ENCODE assay signal across 26 mouse cellular contexts in the genomic region with DNA sequence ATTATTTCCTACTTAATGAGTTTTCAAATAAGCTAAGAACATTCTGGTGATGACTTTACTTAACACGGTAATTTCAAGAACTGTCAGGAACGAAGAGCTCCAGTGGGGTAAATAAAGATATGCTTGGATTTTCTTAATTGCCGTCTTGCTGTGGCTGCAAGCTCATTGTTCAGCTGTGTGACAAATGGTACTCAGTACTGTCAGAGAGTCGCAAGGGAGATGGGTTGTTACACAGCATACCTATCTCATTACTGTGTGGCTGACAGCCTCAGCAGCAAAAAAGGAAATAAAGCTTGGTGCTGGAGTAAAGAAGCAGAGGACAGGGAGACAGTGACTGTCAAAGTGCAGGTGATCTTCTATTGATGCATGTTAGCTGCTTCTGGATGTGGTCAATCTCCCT.
DNase-seq lines count a peak whose midpoint lies in the region; ATAC-seq and TF ChIP-seq lines count a peak whose summit lies in the region.
"Had no signal": no experiment of that assay in that cellular context is flagged by ENCODE, and none has a peak within 500 bp of the region (broad histone marks: within the 10 kb centered on the region; RNA-seq: fewer than 3 reads in every experiment).

No protein-coding gene starts in this region.

- ATAC-seq in hindbrain, embryonic 13.5 days (ENCODE audit: low FRiP score), result peak; percentile 63; the same call in 1 of the 2 replicates
- no peak for ATAC-seq in midbrain, postnatal 0 days (ENCODE audit: low FRiP score)
- no peak for ATAC-seq in midbrain, embryonic 15.5 days (replicated peaks)
- ATAC-seq in neural tube, embryonic 14.5 days (ENCODE audit: low read depth), result peak; percentile 83; the same call in 1 of the 2 replicates
- no peak for ATAC-seq in intestine, embryonic 16.5 days
- ATAC-seq: activated CD4-positive, CD25-positive, alpha-beta regulatory T cell, adult 4 months; CD4-positive, CD25-positive, alpha-beta regulatory T cell, adult 4 months; forebrain, postnatal 0 days had no signal

- 41% methylated on average over 4 of the region's 4 CpGs for WGBS in hindbrain, embryonic 13.5 days
- 75% methylated on average over 4 of the region's 4 CpGs for whole genome bisulfite sequencing in hindbrain, embryonic 10.5 days
- WGBS in midbrain, postnatal 0 days, result 57% methylated on average over 4 of the region's 4 CpGs
- 64% methylated on average over 4 of the region's 4 CpGs for WGBS in midbrain, embryonic 15.5 days
- WGBS in neural tube, embryonic 14.5 days, result 34% methylated on average over 4 of the region's 4 CpGs
- 68% methylated on average over 4 of the region's 4 CpGs for WGBS in intestine, embryonic 16.5 days

- H3K36me3 ChIP-seq in hindbrain, embryonic 13.5 days, result no peaks in the 10 kb centered on the region
- H3K36me3 ChIP-seq in hindbrain, embryonic 10.5 days, result no peaks in the 10 kb centered on the region
- H3K36me3 ChIP-seq in midbrain, postnatal 0 days (ENCODE audit: insufficient read depth, low read length), result no peaks in the 10 kb centered on the region
- H3K36me3 ChIP-seq in midbrain, embryonic 15.5 days (replicated peaks), result no peaks in the 10 kb centered on the region
- no peaks in the 10 kb centered on the region for H3K36me3 ChIP-seq in neural tube, embryonic 14.5 days (ENCODE audit: control insufficient read depth, insufficient read depth, low read length)
- H3K36me3 ChIP-seq in intestine, embryonic 16.5 days (ENCODE audit: control insufficient read depth, insufficient read depth, low read length), result no peaks in the 10 kb centered on the region
- H3K36me3 ChIP-seq: embryonic facial prominence, embryonic 10.5 days; embryonic facial prominence, embryonic 13.5 days; forebrain, embryonic 12.5 days had no signal

- no peak overlapping the region for H3K4me3 ChIP-seq in hindbrain, embryonic 13.5 days
- no peak overlapping the region for H3K4me3 ChIP-seq in hindbrain, embryonic 10.5 days
- H3K4me3 ChIP-seq in midbrain, postnatal 0 days (ENCODE audit: low read depth, low read length), result no peak overlapping the region
- no peak overlapping the region for H3K4me3 ChIP-seq in midbrain, embryonic 15.5 days
- no peak overlapping the region for H3K4me3 ChIP-seq in neural tube, embryonic 14.5 days (ENCODE audit: low read depth, low read length)
- no peak overlapping the region for H3K4me3 ChIP-seq in intestine, embryonic 16.5 days (ENCODE audit: low read length)
- H3K4me3 ChIP-seq: embryonic facial prominence, embryonic 10.5 days; embryonic facial prominence, embryonic 13.5 days; erythroblast, embryonic 14.5 days; forebrain, embryonic 12.5 days; gastrocnemius, adult 2 months had no signal

- no peak overlapping the region for H3K4me2 ChIP-seq in hindbrain, embryonic 13.5 days
- no peak overlapping the region for H3K4me2 ChIP-seq in midbrain, postnatal 0 days (ENCODE audit: low read depth, low read length, poor library complexity, severe bottlenecking)
- H3K4me2 ChIP-seq in midbrain, embryonic 15.5 days, result no peak overlapping the region
- no peak overlapping the region for H3K4me2 ChIP-seq in neural tube, embryonic 14.5 days (ENCODE audit: low read depth, low read length)
- no peak overlapping the region for H3K4me2 ChIP-seq in intestine, embryonic 16.5 days (ENCODE audit: low read depth, low read length)
- H3K4me2 ChIP-seq: embryonic facial prominence, embryonic 13.5 days; forebrain, embryonic 12.5 days; heart, embryonic 11.5 days had no signal

- no peak for DNase-seq in hindbrain, embryonic 10.5 days (ENCODE audit: low spot score)
- DNase-seq in midbrain, postnatal 0 days (ENCODE audit: low spot score), result peak; percentile 23
- peak; percentile 23 for DNase-seq in brain, adult 2 months (ENCODE audit: low read depth, low spot score)
- no peak for DNase-seq in layer of hippocampus, adult 18-20 months (ENCODE audit: low spot score in 2 of 2)
- DNase-seq: adrenal gland, adult 8-10 months; adrenal gland, postnatal 25 days; cerebellum, adult 11 months; cerebellum, adult 8-10 months; cerebellum, postnatal 10 days; cerebellum, postnatal 36 days; embryo, embryonic 11 days; forebrain, postnatal 0 days; gastrocnemius, adult 2 months; gastrocnemius, postnatal 14 days; heart, adult 11 months had no signal

- peak overlapping the region; percentile 19; the same call in 1 of the 2 replicates for H3K27ac ChIP-seq in hindbrain, embryonic 13.5 days
- no peak overlapping the region for H3K27ac ChIP-seq in hindbrain, embryonic 10.5 days
- no peak overlapping the region for H3K27ac ChIP-seq in midbrain, postnatal 0 days (ENCODE audit: low read depth, low read length)
- H3K27ac ChIP-seq in midbrain, embryonic 15.5 days, result no peak overlapping the region
- H3K27ac ChIP-seq in neural tube, embryonic 14.5 days (ENCODE audit: low read depth, low read length), result peak overlapping the region; percentile 55; the same call in 1 of the 2 replicates
- H3K27ac ChIP-seq in intestine, embryonic 16.5 days (ENCODE audit: low read length), result no peak overlapping the region
- H3K27ac ChIP-seq: embryonic facial prominence, embryonic 10.5 days; embryonic facial prominence, embryonic 13.5 days; forebrain, embryonic 12.5 days; gastrocnemius, adult 2 months had no signal

- no peaks in the 10 kb centered on the region; the same call in 1 of the 2 replicates for H3K4me1 ChIP-seq in hindbrain, embryonic 13.5 days (replicated peaks)
- no peaks in the 10 kb centered on the region for H3K4me1 ChIP-seq in hindbrain, embryonic 10.5 days (replicated peaks)
- H3K4me1 ChIP-seq in midbrain, postnatal 0 days (ENCODE audit: insufficient read depth, low read length), result no peaks in the 10 kb centered on the region
- no peaks in the 10 kb centered on the region for H3K4me1 ChIP-seq in midbrain, embryonic 15.5 days
- H3K4me1 ChIP-seq in neural tube, embryonic 14.5 days (ENCODE audit: control insufficient read depth, insufficient read depth, low read length), result 0 out of 2 replicates have a peak, but pooled peaks cover 6% of the 10 kb centered on the region
- no peaks in the 10 kb centered on the region for H3K4me1 ChIP-seq in intestine, embryonic 16.5 days (ENCODE audit: control insufficient read depth, insufficient read depth, low read length)
- H3K4me1 ChIP-seq: embryonic facial prominence, embryonic 10.5 days; embryonic facial prominence, embryonic 13.5 days; forebrain, embryonic 12.5 days had no signal

- no peak for TF ChIP-seq CTCF in midbrain, postnatal 0 days (IDR thresholded peaks at IDR 0.05)

- no peak overlapping the region for H3K9ac ChIP-seq in hindbrain, embryonic 13.5 days
- H3K9ac ChIP-seq in midbrain, postnatal 0 days (replicated peaks; ENCODE audit: low read length, poor library complexity, severe bottlenecking), result no peak overlapping the region
- no peak overlapping the region for H3K9ac ChIP-seq in midbrain, embryonic 15.5 days
- H3K9ac ChIP-seq in neural tube, embryonic 14.5 days (replicated peaks; ENCODE audit: low read depth, low read length), result no peak overlapping the region
- H3K9ac ChIP-seq in intestine, embryonic 16.5 days (ENCODE audit: low read depth, low read length), result no peak overlapping the region
- H3K9ac ChIP-seq: embryonic facial prominence, embryonic 13.5 days; forebrain, embryonic 12.5 days; forebrain, postnatal 0 days had no signal

- H3K27me3 ChIP-seq in hindbrain, embryonic 13.5 days, result no peaks in the 10 kb centered on the region
- H3K27me3 ChIP-seq in hindbrain, embryonic 10.5 days (ENCODE audit: insufficient read depth, poor library complexity, severe bottlenecking), result no peaks in the 10 kb centered on the region
- no peaks in the 10 kb centered on the region for H3K27me3 ChIP-seq in midbrain, postnatal 0 days (ENCODE audit: insufficient read depth, low read length)
- no peaks in the 10 kb centered on the region for H3K27me3 ChIP-seq in midbrain, embryonic 15.5 days (replicated peaks)
- no peaks in the 10 kb centered on the region for H3K27me3 ChIP-seq in neural tube, embryonic 14.5 days (ENCODE audit: control insufficient read depth, insufficient read depth, low read length)
- H3K27me3 ChIP-seq in intestine, embryonic 16.5 days (replicated peaks; ENCODE audit: control insufficient read depth, insufficient read depth, low read length), result no peaks in the 10 kb centered on the region
- H3K27me3 ChIP-seq: embryonic facial prominence, embryonic 13.5 days; forebrain, embryonic 12.5 days had no signal

- H3K9me3 ChIP-seq in hindbrain, embryonic 13.5 days, result no peaks in the 10 kb centered on the region
- no peaks in the 10 kb centered on the region for H3K9me3 ChIP-seq in hindbrain, embryonic 10.5 days
- H3K9me3 ChIP-seq in midbrain, postnatal 0 days (ENCODE audit: low read length), result no peaks in the 10 kb centered on the region
- no peaks in the 10 kb centered on the region for H3K9me3 ChIP-seq in midbrain, embryonic 15.5 days
- H3K9me3 ChIP-seq in neural tube, embryonic 14.5 days (ENCODE audit: control insufficient read depth, low read length), result no peaks in the 10 kb centered on the region
- no peaks in the 10 kb centered on the region for H3K9me3 ChIP-seq in intestine, embryonic 16.5 days (ENCODE audit: control insufficient read depth, low read length)
- H3K9me3 ChIP-seq: embryonic facial prominence, embryonic 10.5 days; embryonic facial prominence, embryonic 13.5 days; forebrain, embryonic 12.5 days had no signal

Comparison
In these comparisons a context has a peak if more than half of its experiments do, and no peak if none do; other contexts are left out.
1. H3K27ac ChIP-seq: peak in hindbrain, embryonic 13.5 days (single experiment) and neural tube, embryonic 14.5 days (single experiment); none in hindbrain, embryonic 10.5 days (single experiment), midbrain, postnatal 0 days (single experiment), midbrain, embryonic 15.5 days (single experiment) and intestine, embryonic 16.5 days (single experiment).
2. ATAC-seq: peak in hindbrain, embryonic 13.5 days (single experiment) and neural tube, embryonic 14.5 days (single experiment); none in midbrain, postnatal 0 days (single experiment), midbrain, embryonic 15.5 days (single experiment) and intestine, embryonic 16.5 days (single experiment).
3. DNase-seq: peak in midbrain, postnatal 0 days (single experiment) and brain, adult 2 months (single experiment); none in hindbrain, embryonic 10.5 days (single experiment) and layer of hippocampus, adult 18-20 months (0 of 2).